Mouse (Mus musculus) neural tube, embryonic 11.5 days (tissue): ENCODE measurements at regions not wholly inside any gene's neighbourhood (a gene's known extent, or its start where the extent isn't known, plus 50 kb on each side); places are given as distances from the start of the nearest gene placed in this dataset.

Experiments
- ATAC-seq: fragments of 200-750 bp; cut with Nextera tagmentation; 2 replicates; pipeline ENCODE4 v1.8.0; 2017; ENCODE audit warnings: moderate number of reproducible peaks, mild to moderate bottlenecking, moderate TSS enrichment, moderate library complexity; ENCODE audit not compliant: insufficient read depth, low FRiP score, low TSS enrichment
- DNase-seq: peaks from one replicate; pipeline ENCODE4 v3.0.0-alpha.2; 2015; ENCODE audit warnings: low spot score
- H3K27ac ChIP-seq: fragments of 300-500 bp; sonication (generic); 2 replicates; pipeline ENCODE4 v1.5.1; 2014; ENCODE audit warnings: low read depth, mild to moderate bottlenecking, low read length
- H3K27me3 ChIP-seq: fragments of 300-500 bp; sonication (generic); 2 replicates; pipeline ENCODE4 v1.6.1; 2014; ENCODE audit warnings: mild to moderate bottlenecking, low read length, mixed read lengths; ENCODE audit not compliant: control insufficient read depth, insufficient read depth
- H3K36me3 ChIP-seq: fragments of 300-500 bp; sonication (generic); 2 replicates; pipeline ENCODE4 v1.6.1; 2014; ENCODE audit warnings: mild to moderate bottlenecking, low read length, moderate library complexity, mixed read lengths; ENCODE audit not compliant: control insufficient read depth, insufficient read depth
- H3K4me1 ChIP-seq: fragments of 300-500 bp; sonication (generic); 2 replicates; pipeline ENCODE4 v1.6.1; 2014; ENCODE audit warnings: low read length, mixed read lengths; ENCODE audit not compliant: control insufficient read depth, insufficient read depth
- H3K4me2 ChIP-seq: fragments of 300-500 bp; sonication (generic); 2 replicates; pipeline ENCODE4 v1.6.1; 2014; ENCODE audit warnings: low read depth, mild to moderate bottlenecking, moderate library complexity
- H3K4me3 ChIP-seq: fragments of 300-500 bp; sonication (generic); 2 replicates; pipeline ENCODE4 v1.5.1; 2014; ENCODE audit warnings: low read depth, low read length
- H3K9ac ChIP-seq: fragments of 300-500 bp; sonication (generic); 2 replicates; pipeline ENCODE4 v1.6.1; 2014; ENCODE audit warnings: mild to moderate bottlenecking, low read length
- H3K9me3 ChIP-seq: fragments of 300-500 bp; sonication (generic); 2 replicates; pipeline ENCODE4 v1.6.1; 2016; ENCODE audit warnings: low read length; ENCODE audit not compliant: control insufficient read depth
- WGBS: fragments of 180-500 bp; shearing (Covaris S2); extraction: QIAGEN DNeasy Blood & Tissue Kit; methylation state at CpG from one replicate; pipeline ENCODE4 v1.1.7; 2014; 5-methylcytosine and 5-hydroxymethylcytosine counted together

DNA sequence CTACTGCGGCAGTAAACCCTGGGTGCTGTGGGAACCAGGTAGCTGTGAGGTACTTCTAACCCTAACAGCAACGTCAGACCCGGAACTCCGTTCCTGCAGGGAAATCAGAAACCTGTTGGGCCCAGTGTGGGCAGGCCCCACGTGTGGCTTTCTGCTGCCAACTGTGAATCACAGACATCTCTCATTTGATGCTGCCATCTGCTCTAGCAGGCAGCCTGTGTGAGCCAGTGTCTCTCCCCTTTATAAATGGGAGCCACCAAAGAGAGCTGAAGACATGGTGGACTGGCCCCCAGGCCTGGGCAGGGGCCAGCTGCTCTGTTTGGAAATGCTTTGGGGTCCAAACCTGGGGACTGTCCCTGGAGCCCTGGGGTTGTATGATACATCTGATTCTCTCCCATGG, 71.1 kb upstream of the Kcng1 start:
- no peaks in the 10 kb centered on the region for H3K36me3 ChIP-seq
- H3K4me3 ChIP-seq = no peak overlapping the region
- H3K27ac ChIP-seq = no peak overlapping the region
- no peak for DNase-seq
- H3K9me3 ChIP-seq = no peaks in the 10 kb centered on the region
- no peaks in the 10 kb centered on the region for H3K4me1 ChIP-seq
- H3K9ac ChIP-seq = no peak overlapping the region
- no peak overlapping the region for H3K4me2 ChIP-seq
- ATAC-seq = no peak
- 71% methylated on average over 5 of the region's 5 CpGs for WGBS
- H3K27me3 ChIP-seq = no peaks in the 10 kb centered on the region

DNA sequence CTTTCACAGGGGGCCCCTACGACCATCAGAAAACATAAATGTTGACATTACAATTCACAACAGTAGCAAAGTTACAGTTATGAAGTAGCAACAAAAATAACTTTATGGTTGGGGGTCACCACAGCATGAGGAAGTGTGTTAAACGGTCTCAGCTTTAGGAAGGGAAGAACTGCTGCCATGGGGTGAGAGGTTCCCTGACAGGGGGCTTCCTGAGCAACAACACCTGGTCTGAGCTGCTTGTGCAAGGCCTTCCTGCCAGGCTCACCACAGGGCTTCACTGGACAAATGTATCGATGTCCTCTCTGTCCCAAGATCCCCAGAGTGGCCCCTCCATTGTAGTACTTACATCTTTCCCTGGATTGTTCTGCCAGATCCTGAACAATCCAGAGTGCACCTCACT, 70.7 kb upstream of the Kcng1 start:
- Histone ChIP-seq H3K36me3 (no peaks in the 10 kb centered on the region), H3K4me2 (no peak overlapping the region), H3K4me1 (no peaks in the 10 kb centered on the region), H3K9ac (no peak overlapping the region), H3K9me3 (no peaks in the 10 kb centered on the region), H3K27ac (no peak overlapping the region), H3K4me3 (no peak overlapping the region), H3K27me3 (no peaks in the 10 kb centered on the region)
- no peak for DNase-seq
- ATAC-seq = no peak
- WGBS = 73% methylated on average over 3 of the region's 3 CpGs

DNA sequence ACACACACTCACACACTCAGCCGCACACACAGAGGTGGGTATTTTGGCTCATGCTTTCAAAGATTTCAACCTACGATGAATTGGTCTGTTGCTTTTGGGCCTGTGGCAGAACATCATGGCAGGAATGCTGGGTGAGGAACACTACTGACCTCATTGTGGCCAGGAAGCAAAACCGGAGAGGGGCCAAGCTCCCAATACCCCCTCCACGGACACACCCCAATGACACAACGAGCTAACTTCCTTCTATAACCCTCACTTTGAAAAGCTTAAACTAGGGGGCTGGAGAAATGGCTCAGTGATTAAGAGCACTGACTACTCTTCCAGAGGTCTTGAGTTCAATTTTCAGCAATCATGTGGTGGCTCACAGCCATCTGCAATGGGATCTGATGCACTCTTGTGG, 63.8 kb upstream of the Kcng1 start:
- ATAC-seq = no peak
- no peak overlapping the region for H3K4me2 ChIP-seq
- 93% methylated on average over 5 of the region's 5 CpGs for WGBS

DNA sequence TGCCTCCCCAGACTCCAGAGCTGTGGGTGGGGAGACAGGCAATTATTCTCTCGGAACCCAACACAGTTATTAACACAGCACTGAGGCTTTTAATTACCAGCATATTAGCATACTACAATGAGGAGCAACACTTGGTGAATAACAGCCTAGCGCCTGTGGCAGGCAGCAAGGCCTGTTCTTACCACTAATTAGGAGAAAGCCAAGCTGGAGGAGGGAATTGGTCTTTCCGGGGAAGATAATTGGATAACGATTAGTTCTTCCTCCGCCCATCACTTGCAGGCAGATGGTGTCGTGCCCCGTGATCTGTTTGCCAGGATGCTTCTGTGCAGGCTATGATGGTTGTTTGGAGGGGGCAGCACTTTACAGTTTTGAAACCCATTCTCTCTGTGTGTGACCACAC, 62.2 kb upstream of the Kcng1 start:
- Histone ChIP-seq H3K27me3 (no peaks in the 10 kb centered on the region), H3K9ac (no peak overlapping the region), H3K36me3 (no peaks in the 10 kb centered on the region), H3K9me3 (no peaks in the 10 kb centered on the region), H3K4me1 (no peaks in the 10 kb centered on the region), H3K4me2 (no peak overlapping the region), H3K27ac (no peak overlapping the region), H3K4me3 (no peak overlapping the region)
- ATAC-seq (no peak), DNase-seq (no peak)
- WGBS = 14% methylated on average over 7 of the region's 7 CpGs

More for the DNA sequence above, 63.8 kb upstream of the Kcng1 start:
- Histone ChIP-seq H3K9ac (no peak overlapping the region), H3K36me3 (no peaks in the 10 kb centered on the region), H3K27me3 (no peaks in the 10 kb centered on the region), H3K4me3 (no peak overlapping the region), H3K4me1 (no peaks in the 10 kb centered on the region), H3K9me3 (no peaks in the 10 kb centered on the region), H3K27ac (no peak overlapping the region)
- no peak for DNase-seq

DNA sequence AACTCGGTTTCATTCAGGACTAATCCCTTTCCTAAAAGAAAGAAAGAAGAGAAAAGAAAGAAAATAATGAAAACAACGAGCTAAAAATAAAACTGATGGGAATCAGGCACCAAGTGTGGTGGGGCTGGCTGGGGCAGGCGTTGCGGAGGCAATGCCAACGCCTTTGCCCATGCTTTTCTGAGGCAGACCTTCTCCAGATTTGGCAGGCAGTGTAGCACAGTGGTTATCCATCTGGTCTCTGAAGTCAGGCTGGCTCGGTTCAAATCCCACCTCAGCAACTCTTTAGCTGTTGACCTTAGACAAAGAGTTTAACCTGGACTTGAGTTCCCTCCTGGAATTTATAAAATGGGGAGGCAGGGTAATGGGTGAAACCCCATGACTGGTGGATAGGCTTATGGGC, 57.3 kb upstream of the Kcng1 start:
- Histone ChIP-seq H3K4me1 (no peaks in the 10 kb centered on the region; the same call in 1 of the 2 replicates), H3K4me2 (no peak overlapping the region)

DNA sequence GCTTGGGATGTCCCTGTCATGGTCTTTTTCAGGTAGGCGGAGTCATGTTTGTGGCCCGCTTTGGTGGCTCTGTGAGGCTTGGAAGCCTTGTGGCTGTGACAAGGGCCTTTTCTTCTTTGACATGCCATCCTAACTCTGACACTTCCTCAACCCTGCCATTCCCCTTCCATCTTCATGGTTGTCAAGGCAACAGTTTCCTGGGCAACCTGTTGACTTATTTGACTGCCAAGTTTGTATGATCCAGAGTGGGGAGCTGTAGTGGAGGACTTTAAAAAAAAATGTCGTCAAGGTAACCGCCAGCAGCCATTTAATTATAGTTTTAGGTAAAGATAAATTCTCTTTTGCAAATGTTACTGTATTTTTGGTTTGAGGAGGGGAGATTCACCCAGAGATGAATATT, 56.8 kb upstream of the Kcng1 start:
- no peaks in the 10 kb centered on the region; the same call in 1 of the 2 replicates for H3K4me1 ChIP-seq
- no peak overlapping the region for H3K27ac ChIP-seq
- peak; percentile 72 for DNase-seq
- 65% methylated on average over 4 of the region's 4 CpGs for WGBS
- no peaks in the 10 kb centered on the region for H3K9me3 ChIP-seq
- H3K9ac ChIP-seq = no peak overlapping the region
- no peak for ATAC-seq
- no peaks in the 10 kb centered on the region for H3K36me3 ChIP-seq
- no peaks in the 10 kb centered on the region for H3K27me3 ChIP-seq
- H3K4me3 ChIP-seq = no peak overlapping the region
- no peak overlapping the region for H3K4me2 ChIP-seq

More for the DNA sequence above, 57.3 kb upstream of the Kcng1 start:
- Histone ChIP-seq H3K9ac (no peak overlapping the region), H3K4me3 (no peak overlapping the region), H3K27ac (no peak overlapping the region), H3K36me3 (no peaks in the 10 kb centered on the region), H3K27me3 (no peaks in the 10 kb centered on the region), H3K9me3 (no peaks in the 10 kb centered on the region)
- ATAC-seq = no peak
- DNase-seq = no peak
- 87% methylated on average over 6 of the region's 6 CpGs for WGBS

DNA sequence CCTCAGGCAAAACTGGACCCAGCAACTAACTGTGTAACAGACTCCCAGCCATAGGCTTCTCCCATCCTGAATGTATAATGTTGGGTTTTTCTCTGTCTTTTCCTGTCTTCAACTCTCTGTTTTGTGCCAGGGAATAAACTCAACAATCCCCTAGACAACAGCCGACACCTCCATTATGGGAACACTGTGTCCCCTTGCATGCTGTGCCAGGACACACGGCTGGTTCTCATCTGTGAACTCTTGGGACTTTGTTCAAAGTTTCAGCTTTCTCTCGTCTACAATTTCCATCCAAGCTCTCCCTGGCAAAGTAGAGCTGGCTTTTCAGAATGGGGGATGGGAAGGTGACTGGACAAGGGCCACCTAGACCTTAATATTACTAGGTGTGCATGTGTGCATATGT, 56.1 kb upstream of the Kcng1 start:
- Histone ChIP-seq H3K4me2 (no peak overlapping the region), H3K9me3 (no peaks in the 10 kb centered on the region), H3K9ac (no peak overlapping the region), H3K27me3 (no peaks in the 10 kb centered on the region), H3K4me1 (no peaks in the 10 kb centered on the region; the same call in 1 of the 2 replicates), H3K27ac (no peak overlapping the region), H3K4me3 (no peak overlapping the region), H3K36me3 (no peaks in the 10 kb centered on the region)
- ATAC-seq = no peak
- WGBS = 74% methylated on average over 3 of the region's 3 CpGs
- no peak for DNase-seq

DNA sequence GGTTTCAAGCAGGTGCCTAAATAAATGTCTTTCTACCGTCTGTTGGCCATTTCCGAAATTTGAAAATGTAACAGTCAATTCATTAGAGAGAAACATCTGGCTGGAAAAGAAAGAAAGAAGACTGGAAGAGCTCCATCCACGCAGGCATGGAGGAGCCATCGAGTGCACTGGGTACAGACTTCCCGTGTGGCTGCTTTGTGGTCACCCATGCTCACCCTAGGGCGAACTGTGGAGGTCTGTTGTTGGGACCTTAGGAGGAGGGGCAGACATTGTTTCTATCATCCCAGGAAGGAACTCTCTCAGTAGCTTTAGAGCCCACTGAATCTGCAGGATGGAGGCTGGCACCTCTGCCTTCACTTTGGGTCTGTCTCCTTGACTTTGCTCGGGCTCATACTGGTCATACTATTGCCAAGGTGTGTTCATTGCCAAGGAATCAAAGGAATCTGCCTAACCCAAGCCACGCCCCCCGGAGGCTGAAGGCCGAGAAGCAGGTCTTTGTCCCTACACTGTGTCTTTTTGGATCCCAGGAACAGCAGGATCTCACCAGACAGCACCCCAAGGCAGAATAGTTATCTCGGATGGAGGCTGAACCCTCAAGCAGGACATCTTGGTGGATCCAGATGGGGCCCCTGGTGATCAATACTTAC, 54.3 kb upstream of the Kcng1 start:
- H3K36me3 ChIP-seq = no peaks in the 10 kb centered on the region

DNA sequence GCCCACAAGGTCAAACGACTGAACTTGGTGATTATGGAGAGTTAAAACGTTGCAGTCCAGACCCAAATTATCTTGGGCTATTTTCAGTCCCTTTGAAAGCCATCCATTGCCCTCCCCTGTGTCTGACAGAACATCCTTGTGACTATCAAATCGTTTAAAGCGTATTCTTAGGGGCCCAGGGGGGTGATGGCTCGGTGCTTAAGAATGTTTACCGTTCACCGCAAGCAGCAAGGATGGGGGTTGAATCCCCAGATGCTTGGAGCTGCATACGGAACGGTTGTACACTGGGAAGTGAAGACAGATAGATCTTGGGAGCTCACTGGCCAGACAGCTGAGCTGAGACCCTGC, 52.7 kb upstream of the Kcng1 start:
- H3K4me2 ChIP-seq = no peak overlapping the region
- no peak for DNase-seq
- no peaks in the 10 kb centered on the region for H3K9me3 ChIP-seq
- H3K4me3 ChIP-seq = no peak overlapping the region
- no peak overlapping the region for H3K27ac ChIP-seq
- WGBS = 47% methylated on average over 9 of the region's 9 CpGs
- no peak overlapping the region for H3K9ac ChIP-seq
- no peaks in the 10 kb centered on the region for H3K36me3 ChIP-seq
- H3K27me3 ChIP-seq = no peaks in the 10 kb centered on the region
- H3K4me1 ChIP-seq = no peaks in the 10 kb centered on the region; the same call in 1 of the 2 replicates
- ATAC-seq = no peak

More for the DNA sequence above, 54.3 kb upstream of the Kcng1 start:
- H3K9me3 ChIP-seq = no peaks in the 10 kb centered on the region
- no peak overlapping the region for H3K4me2 ChIP-seq
- ATAC-seq = no peak
- no peak overlapping the region for H3K9ac ChIP-seq
- H3K27ac ChIP-seq = no peak overlapping the region
- H3K4me3 ChIP-seq = no peak overlapping the region
- H3K27me3 ChIP-seq = no peaks in the 10 kb centered on the region
- no peak for DNase-seq
- 87% methylated on average over 11 of the region's 11 CpGs for WGBS
- H3K4me1 ChIP-seq = no peaks in the 10 kb centered on the region; the same call in 1 of the 2 replicates
